8 mouse cellular contexts compared by ENCODE assay signal in genomic region chr10:60125529-60126327, GRCm38 (mm10). TPM values are rescaled to one million over a fixed set of nuclear protein-coding genes. Genes with fewer than 3 reads are reported as not detected.
DNase-seq lines count a peak whose midpoint lies in the region; ATAC-seq and TF ChIP-seq lines count a peak whose summit lies in the region.

No protein-coding gene starts in this region.

- TF ChIP-seq POLR2A in kidney, adult 2 months (IDR thresholded peaks at IDR 0.05; ENCODE audit: low read depth, low read length) = no peak

- WGBS in kidney, embryonic 16.5 days = 40% methylated on average over 18 of the region's 22 CpGs
- 40% methylated on average over 22 of the region's 22 CpGs for WGBS in kidney, adult 2 months
- WGBS in embryonic facial prominence, embryonic 10.5 days = 23% methylated on average over 22 of the region's 22 CpGs
- 27% methylated on average over 21 of the region's 22 CpGs for WGBS in intestine, postnatal 0 days

- no peak overlapping the region for H3K4me3 ChIP-seq in kidney, embryonic 16.5 days (ENCODE audit: low read length)
- no peak overlapping the region for H3K4me3 ChIP-seq in kidney, adult 2 months (ENCODE audit: insufficient read depth, low read depth, low read length)
- H3K4me3 ChIP-seq in embryonic facial prominence, embryonic 10.5 days = peak overlapping the region; percentile 38
- H3K4me3 ChIP-seq in intestine, postnatal 0 days (ENCODE audit: low read depth, low read length) = no peak overlapping the region

- H3K9ac ChIP-seq in kidney, embryonic 16.5 days (replicated peaks; ENCODE audit: low read length) = no peak overlapping the region
- H3K9ac ChIP-seq in intestine, postnatal 0 days (ENCODE audit: low read depth, low read length) = no peak overlapping the region

- H3K4me2 ChIP-seq in kidney, embryonic 16.5 days (replicated peaks; ENCODE audit: low read depth, low read length) = peak overlapping the region; percentile 29
- peak overlapping the region; percentile 43; the same call in 1 of the 2 replicates for H3K4me2 ChIP-seq in intestine, postnatal 0 days (replicated peaks; ENCODE audit: low read depth)

- no peaks in the 10 kb centered on the region for H3K4me1 ChIP-seq in kidney, embryonic 16.5 days (ENCODE audit: insufficient read depth, low read length)
- H3K4me1 ChIP-seq in kidney, adult 2 months (ENCODE audit: control insufficient read depth, insufficient read depth, low read length) = no peaks in the 10 kb centered on the region
- peaks cover 10% of the 10 kb centered on the region for H3K4me1 ChIP-seq in embryonic facial prominence, embryonic 10.5 days
- no peaks in the 10 kb centered on the region for H3K4me1 ChIP-seq in intestine, postnatal 0 days (replicated peaks; ENCODE audit: control insufficient read depth, insufficient read depth, low read length)

- no peaks in the 10 kb centered on the region for H3K36me3 ChIP-seq in kidney, embryonic 16.5 days (ENCODE audit: insufficient read depth, low read length)
- H3K36me3 ChIP-seq in kidney, adult 2 months (ENCODE audit: control insufficient read depth, insufficient read depth, low read length) = no peaks in the 10 kb centered on the region
- H3K36me3 ChIP-seq in embryonic facial prominence, embryonic 10.5 days (replicated peaks) = no peaks in the 10 kb centered on the region
- H3K36me3 ChIP-seq in intestine, postnatal 0 days (ENCODE audit: control insufficient read depth, insufficient read depth) = no peaks in the 10 kb centered on the region

- no peak overlapping the region for H3K27ac ChIP-seq in kidney, embryonic 16.5 days (ENCODE audit: low read length)
- no peak overlapping the region for H3K27ac ChIP-seq in kidney, adult 2 months (ENCODE audit: insufficient read depth, low read depth, low read length)
- peak overlapping the region; percentile 48; the same call in 1 of the 2 replicates for H3K27ac ChIP-seq in embryonic facial prominence, embryonic 10.5 days (replicated peaks)
- no peak overlapping the region for H3K27ac ChIP-seq in intestine, postnatal 0 days (ENCODE audit: low read depth, low read length)

- no peak for DNase-seq in kidney, adult 2 months
- no peak for DNase-seq in embryonic facial prominence, embryonic 10.5 days (ENCODE audit: low spot score)
- DNase-seq in naive thymus-derived CD4-positive, alpha-beta T cell, adult 2 months (ENCODE audit: low read depth) = peak; percentile 30
- DNase-seq in frontal cortex, postnatal 14 days (ENCODE audit: low spot score in 2 of 2) = no peak
- DNase-seq in right cerebral cortex, postnatal 25 days = no peak
- no peak for DNase-seq in testis, postnatal 10 days (ENCODE audit: low spot score)

- no peaks in the 10 kb centered on the region for H3K9me3 ChIP-seq in kidney, embryonic 16.5 days (ENCODE audit: low read length)
- no peaks in the 10 kb centered on the region for H3K9me3 ChIP-seq in embryonic facial prominence, embryonic 10.5 days
- H3K9me3 ChIP-seq in intestine, postnatal 0 days (ENCODE audit: control insufficient read depth) = no peaks in the 10 kb centered on the region

- ATAC-seq in kidney, embryonic 16.5 days (ENCODE audit: low FRiP score, low TSS enrichment) = peak; percentile 62
- no peak for ATAC-seq in intestine, postnatal 0 days

- H3K27me3 ChIP-seq in kidney, embryonic 16.5 days (ENCODE audit: insufficient read depth, low read length) = no peaks in the 10 kb centered on the region
- no peaks in the 10 kb centered on the region for H3K27me3 ChIP-seq in kidney, adult 2 months (replicated peaks; ENCODE audit: control insufficient read depth, insufficient read depth, low read length)
- peaks cover 8% of the 10 kb centered on the region; the same call in 1 of the 2 replicates for H3K27me3 ChIP-seq in embryonic facial prominence, embryonic 10.5 days (replicated peaks; ENCODE audit: low read depth, poor library complexity, severe bottlenecking)
- no peaks in the 10 kb centered on the region for H3K27me3 ChIP-seq in intestine, postnatal 0 days (replicated peaks; ENCODE audit: control insufficient read depth, insufficient read depth, low read length)

- no peak for TF ChIP-seq CTCF in kidney, adult 2 months (conservative IDR thresholded peaks at IDR 0.05; ENCODE audit: insufficient read depth, insufficient read length, low read depth, low read length)
- TF ChIP-seq CTCF in intestine, postnatal 0 days (IDR thresholded peaks at IDR 0.05; ENCODE audit: low read depth) = no peak

RNA-seq across cellular contexts. Expression of gene Spock2, which starts 19.7 kb away (rescaled TPM):
- 47.1 and 56.8 TPM in 2 replicates for polyA plus RNA-seq in kidney, embryonic 16.5 days (2015; fragmentation: Nextera tagmentation; extraction: Ambion mirVana)
- 1.7 and 2.3 TPM in 2 replicates for polyA plus RNA-seq in kidney, adult 2 months (2012; rRNA removed)
- polyA plus RNA-seq in embryonic facial prominence, embryonic 10.5 days (2016; fragmentation: Nextera tagmentation; extraction: Ambion mirVana) = 8.6 and 8.9 TPM in 2 replicates
- 2.1 and 2.4 TPM in 2 replicates for polyA plus RNA-seq in intestine, postnatal 0 days (2015; fragmentation: Nextera tagmentation; extraction: Ambion mirVana)
